Mouse (Mus musculus): ENCODE results near the gene Foxp4.

The Foxp4 gene

DNA sequence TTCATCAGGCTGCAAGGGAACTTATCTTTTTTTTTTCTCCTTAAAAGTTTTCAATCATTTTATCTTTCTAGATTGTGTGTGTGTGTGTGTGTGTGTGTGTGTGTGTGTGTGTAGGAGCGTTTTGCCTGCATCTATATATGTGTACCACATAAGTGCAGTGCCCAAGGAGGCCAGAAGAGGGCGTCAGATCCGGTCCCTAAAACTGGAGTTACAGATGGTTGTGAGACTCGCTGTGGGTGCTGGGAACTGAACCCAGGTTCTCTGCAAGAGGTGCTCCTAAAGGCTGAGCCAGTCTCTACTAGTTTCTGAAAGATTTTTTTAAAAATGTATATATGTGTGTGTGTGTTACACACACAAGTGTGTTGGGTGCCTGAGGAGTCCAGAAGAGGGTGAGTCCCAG is 5.0 kb upstream of the Foxp4 start:
- no peak for DNase-seq

DNA sequence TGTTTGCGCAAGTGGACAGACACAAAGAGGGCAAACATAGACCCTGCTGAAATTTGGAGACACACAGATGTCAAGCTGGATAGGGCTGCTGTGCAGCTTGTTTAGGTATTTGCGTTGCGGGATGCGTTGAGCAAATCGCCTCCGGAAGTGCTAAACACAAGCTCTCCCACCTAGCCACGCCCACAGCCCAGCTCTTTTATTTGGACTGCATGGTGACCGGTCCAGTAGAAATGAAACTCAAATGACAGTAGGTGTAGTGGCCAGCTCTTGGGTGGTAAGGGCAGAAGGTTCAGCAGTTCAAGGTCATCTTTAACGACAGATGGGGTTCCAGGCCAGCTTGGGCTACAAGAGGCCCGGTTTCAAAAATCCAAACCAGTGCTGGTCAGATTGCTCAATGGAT is 1.5 kb upstream of the Foxp4 start:
- no peak for DNase-seq

DNA sequence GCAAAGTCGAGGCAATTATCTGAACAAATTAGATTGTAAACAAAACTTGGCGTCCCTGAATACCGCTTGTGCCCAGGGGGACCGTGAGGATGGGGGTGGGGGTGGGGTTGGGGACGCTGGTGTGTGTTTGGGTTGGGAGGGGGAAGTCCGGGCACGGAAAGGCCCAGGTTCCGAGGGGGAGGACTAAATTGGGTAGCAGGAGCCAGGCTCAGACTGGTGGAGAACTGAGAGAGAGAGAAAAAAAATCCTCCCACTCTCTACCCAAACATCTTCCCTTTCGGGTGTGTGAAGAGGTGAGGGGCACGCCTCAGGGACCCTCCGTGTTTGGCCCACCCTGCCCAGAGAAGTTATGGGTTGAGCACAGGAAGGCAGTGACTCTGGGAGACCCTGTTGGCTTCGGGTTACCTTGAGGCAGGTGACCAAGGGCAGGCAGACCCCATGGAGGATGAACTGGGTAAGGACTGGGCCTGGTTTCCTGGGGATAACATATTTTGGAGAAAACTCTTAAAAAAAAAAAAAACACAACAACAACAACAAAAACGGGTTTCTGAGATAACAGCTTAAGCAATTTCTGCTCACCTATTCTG is 988 bp upstream of the Foxp4 start:
- DNase-seq, result no peak

DNA sequence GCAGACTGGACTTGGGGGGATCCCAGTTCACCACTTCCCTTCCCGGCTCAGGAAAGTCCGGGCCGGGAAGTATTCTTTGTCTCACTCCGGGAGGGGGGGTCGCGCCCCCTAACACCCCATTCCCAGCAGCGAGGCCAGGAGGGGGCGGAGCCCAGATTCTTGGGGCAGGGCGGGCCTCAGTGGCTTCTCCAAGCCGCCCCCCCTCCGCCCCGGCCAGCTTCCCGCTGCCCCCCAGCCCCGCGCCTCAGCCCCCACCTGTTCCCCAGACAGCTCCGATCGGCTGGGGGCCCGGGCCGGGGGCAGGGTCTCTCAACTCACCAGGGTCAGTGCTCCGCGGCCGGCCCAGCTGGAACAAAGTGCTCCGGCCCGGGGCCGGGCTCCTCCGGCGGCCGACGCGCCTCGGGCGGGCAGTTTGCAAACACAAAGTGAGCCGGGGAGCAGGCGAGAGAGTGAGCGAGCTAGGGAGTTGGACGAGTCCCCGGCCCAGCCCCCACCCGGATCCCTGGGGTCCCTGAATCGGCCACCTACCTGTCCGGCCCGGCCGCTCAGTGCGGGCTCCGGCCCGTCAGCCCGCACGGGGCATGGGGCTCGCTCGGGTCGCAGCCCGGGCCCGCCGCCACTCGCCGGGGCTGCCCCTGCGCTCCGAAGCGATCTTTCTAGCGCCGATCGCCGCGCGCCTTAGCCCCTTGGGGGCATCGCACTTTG is 615 bp downstream of the Foxp4 start:
- peak; percentile 53 for DNase-seq

DNA sequence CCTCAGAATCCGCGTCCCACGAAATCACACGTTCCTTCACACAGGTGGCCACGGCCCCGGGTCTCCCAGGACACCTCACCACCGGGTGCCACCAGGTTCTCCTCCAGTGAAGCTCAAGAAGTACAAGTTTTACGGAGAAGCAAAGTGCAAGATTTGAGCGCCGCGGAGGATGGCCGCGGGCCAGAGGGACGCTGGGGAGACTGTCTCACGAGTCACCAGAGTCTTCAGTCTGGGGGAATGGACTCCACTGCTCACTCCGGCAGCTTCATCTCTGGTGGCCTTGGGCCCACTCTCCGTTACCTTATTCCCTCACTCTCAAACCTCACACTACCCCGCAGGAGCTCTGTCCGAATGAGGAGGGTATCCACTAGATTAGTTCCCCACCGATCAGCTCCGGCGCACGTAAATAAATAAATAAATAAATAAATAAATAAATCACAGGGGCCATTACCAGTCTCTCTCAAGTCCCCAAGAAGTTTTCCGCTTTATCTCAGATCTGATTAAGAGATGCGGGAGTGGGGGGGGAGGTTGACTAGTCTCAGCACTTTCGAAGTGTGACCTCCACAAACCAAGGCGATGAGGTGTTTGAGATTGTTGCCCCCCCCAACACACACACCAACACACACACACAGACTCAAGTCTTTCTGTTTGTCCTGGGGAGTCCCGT is 1.3 kb downstream of the Foxp4 start:
- DNase-seq, result peak; percentile 43

DNA sequence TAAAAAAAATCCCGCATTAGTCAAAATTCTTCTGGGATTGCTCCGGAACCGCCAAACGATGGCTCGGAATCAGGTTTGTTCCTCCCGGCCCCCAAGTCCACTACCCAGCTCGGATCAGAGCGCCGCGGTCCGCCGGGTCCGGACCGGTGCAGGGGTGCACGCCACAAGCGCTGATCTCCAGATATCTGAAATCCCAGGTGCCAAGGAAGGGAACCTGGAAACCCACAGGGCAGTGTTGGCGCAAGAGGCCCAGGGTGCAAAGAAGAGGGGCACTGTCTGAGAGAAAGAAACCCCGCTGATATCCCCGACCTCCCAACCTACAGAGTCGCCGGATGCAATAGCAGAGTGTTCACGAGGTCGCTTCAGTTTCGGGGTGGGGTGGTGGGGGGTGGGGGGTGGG is 1.9 kb downstream of the Foxp4 start:
- DNase-seq, result no peak

DNA sequence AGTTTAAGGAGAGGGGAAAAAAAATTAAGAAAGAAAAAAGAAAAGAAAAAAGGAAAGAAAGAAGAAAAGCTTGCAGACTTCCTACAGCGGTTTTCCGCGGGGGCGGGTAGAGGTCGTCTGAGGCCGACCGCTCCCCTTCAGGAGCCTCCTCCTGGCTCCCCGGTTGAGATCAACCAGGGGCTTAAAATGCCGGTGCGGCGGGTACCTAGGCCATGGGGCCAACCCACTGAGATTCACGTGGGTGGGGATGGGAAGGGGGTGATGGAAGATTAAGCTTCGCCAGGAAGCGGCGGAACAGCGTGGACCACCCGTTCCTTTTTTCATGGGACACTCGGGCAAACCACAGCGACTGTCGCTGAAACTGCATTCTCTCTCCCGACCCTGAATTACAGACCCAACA is 2.3 kb downstream of the Foxp4 start:
- DNase-seq, result peak; percentile 66

DNA sequence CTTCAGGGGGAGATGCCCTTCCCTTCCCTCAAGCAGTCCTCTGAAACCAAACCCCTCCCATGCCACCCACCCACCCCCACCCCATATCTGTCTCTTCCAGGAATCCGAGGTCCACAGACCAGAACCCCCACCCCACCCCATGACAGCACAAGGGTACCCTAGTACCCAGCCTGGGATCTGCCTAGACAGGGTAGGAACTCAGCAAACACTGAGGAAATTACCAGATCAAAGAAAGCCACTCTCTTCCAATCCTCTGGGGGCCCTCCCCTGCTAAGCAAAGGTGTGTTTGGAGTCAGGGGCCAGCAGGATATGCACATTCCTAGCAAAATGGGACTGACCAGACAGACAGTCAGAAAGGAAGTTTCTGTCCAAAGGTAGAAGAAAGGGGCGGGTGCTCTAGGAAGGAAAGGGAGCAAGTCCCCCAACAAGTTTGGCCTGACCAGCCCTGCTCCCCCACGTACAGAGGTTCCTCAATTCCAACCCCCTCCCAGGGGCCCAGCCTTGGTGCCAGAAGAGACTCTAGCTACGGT is 3.2 kb downstream of the Foxp4 start:
- no peak for DNase-seq

DNA sequence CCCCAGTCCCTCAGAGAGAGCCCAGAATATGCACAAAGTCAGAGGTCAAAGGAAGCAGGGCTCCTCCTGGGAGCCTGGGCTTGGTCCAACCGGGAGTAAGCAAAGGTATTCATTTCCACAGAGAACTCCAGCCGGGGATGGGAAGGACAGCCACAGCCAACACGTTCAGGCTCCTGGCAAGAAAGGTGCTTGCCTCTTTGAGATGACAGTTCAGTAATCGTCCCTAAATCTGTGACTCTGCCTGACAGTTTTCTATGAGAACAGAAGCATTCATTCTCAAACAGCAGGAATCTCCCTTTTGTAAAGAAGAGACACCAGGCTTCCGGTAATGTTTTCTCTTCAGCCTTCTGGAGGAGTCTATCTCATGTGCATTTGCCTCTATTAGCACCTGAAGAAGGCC is 4.6 kb downstream of the Foxp4 start:
- no peak for DNase-seq

DNA sequence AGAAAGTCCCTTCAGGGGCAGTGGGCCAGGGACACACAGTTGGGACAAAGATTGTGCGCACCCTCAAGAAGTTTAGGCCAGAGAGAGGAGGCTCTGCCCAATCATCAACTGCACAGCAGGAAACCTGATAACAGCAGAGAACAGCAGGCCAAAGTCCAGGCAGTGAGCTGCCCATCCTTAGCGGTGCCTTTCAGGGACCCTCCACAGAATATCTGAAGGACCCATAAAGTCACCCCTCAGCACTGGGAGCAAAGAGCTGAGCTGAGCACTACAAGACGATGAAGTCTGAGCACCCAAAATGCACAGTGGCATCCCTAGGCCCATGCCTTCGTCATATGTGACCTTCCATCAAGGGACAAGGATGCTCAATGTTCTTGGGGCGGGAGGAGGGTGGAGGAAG is 6.5 kb downstream of the Foxp4 start:
- DNase-seq, result no peak

DNA sequence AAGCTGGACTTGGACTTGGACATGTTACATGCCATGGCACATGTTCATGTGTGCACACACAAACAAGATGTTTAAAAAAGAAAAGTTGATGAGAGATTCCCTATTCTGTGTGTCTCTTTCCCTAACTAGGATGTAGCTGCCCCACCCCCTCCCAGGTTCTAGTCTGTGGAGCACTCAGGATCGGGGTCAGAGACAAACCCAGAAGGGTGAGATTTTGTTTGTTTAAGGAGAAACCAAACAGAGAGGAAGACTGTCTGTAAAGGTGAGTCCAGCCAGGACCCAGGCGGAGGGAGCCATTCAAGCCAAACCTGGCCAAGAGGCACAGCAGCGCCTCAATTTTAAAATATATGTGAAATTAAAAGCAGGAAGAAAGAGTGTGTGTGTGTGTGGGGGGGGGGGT is 7.2 kb downstream of the Foxp4 start:
- no peak for DNase-seq

DNA sequence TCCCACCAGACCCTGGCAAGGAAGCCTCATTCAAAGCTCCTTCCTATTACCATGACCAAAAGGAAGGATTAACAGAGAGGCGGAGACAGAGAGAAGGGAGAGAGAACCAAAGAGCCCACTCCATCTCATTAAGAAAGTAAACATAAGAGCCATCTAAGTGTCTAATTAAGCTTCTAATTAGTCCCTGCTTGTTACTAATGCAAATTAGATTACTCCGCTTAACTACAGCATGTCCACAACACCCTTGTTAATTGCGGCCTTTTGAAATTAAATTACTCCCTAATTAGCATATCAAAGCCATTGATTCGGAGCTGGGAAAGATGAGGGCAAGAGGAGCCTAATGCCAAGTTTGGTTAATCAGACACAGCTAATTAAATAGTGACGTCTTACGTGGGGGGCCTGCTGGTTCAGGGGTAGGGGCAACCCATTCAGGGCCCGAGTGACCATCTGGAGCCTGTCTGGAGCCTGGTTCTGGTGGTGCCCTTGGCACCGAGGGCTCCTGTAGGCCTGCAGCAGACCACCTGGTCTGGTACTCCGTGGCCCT is 9.7 kb downstream of the Foxp4 start:
- no peak for DNase-seq

DNA sequence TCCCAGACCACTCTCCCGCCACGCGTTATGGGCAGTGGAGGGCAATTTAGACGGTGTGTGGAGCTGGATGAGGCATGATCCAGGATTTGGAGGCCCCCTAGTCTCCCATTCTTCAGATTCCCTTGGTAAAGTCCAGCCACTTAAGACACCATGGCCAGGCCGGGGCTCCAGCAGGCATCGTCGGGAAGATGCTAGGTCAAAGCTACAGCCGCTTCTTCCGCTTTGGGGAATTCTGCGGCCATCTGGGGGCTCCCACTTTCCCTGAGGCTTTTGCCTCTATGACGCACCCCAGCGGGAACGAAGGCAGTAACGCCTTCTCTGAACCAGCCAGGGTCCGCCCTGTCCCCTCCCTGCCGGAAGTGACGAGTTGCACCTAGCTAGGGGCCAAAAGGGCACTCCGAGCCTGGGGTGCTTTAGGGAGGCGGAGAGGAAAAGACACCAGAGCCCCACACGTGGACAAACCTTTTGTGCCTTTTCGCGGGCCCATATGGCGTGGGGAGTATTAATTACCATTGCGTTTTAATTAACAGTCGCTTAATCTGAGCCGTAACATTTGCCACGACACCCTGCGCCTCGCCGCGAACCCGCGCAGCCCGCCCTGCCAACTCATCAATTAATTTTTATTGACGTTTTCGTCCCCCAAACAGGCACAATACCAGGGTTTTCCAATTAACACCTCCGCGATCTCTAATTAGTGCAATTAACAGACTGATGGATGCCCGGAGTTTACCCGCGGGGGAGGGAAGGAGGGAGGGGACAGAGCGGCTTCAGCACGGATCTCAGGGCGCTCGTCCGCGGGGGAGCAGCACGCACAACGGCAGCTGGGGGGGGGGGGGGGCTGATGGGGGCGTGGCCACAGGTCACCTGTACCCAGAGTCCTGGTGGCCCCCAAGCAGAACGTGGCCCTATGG is 15.1 kb downstream of the Foxp4 start:
- DNase-seq, result peak; percentile 74

DNA sequence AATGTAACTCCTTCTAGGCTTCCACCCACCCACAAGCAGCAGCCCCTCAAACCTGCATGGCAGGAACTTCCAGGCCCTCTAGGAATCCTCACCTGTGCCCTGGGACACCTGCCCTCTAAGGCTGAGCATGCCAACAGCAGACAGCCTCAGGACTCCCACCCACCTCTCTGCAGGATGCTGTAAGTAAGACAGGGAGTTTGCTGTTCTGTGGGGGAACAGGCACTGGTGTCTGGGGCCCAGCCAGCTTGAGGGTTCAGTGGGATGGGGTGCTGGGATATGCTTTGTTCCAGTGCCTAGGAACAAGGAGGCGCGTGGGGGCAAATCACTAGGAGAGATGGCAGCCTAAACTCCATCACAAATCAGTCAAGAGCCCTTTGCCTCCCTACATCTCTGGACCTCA is 16.4 kb downstream of the Foxp4 start:
- DNase-seq, result no peak

DNA sequence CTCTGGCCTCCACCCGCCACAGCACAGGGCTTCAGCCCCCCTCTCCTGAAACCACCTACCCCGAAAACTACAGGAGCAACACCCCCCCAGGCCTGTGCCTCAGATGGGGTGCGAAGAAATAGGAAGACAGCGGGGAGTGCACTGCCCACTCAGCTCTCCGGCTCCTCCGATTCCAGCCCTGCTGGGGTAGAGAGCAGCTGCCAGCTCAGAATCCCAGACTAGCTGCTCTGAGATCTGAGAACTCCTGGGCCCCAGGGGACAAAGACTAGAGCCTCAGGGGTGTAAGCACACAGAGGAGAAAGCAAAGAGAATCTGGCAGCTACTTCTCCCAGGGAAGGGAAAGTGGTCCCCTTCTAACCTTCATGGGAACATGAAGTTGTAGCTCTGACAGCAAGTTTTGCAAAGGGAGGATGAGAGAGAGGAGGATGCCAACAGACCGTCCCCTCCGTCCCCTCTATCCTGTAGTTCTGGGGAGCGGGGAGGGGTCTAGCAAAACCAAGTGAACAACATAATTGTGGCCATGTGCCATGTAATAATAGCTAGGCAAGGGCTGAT is 17.0 kb downstream of the Foxp4 start:
- no peak for DNase-seq

DNA sequence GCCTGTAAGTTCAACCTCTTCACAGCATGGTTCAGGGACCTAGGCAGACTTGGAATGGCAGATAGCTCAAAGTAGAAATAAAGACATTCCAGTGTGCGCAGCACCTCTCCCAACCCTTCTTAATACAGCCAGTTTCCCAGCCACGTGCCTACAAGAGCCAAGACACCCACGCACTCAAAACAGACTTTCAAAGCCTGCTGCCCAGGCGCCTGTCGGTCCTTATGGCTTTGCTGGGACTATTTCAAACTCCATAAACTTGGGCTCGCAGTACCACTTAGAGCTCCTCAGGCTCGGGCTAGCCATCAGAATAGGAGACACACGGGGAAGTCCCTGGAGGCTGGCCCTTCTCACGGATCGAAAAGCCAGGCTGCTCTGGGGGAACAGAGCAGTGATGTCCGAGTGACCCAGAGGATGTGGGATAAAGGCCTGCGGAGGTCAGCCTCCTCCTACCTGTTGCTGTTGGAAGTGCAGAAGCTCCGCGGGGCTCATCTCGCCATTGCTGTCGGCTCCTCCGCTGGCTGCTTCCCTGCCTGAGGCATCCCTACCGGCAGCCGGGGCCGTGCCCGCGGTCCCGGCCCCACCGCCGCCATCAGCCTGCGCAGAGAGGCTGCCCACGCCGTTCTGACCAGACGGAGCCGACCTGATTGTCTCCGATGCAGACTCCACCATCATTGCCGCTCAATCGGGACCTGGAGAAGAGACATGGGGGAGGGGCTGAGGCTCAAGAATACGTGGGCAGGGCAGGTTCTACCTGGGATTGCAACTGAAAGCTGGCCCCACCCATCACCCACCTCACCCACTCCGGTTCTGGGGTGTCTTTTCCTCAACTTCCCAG is 20.4 kb downstream of the Foxp4 start:
- no peak for DNase-seq

DNA sequence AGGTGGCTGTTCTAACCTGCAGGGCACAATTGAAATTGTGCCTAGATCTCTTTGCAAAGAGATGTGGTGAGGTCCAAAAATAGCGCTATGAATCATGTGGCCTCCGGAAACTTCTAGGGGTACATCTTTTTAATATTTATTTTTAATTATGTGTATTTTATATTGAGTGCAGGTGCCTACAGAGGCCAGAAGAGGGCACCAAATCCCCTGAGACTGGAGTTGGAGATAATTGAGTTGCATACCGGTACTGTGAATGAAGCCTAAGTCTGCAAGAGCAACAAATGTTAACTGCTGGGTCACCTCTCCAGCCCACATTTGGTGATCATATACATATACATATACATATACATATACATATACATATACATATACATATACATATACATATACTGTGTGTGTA is 22.7 kb downstream of the Foxp4 start:
- peak; percentile 44 for DNase-seq

DNA sequence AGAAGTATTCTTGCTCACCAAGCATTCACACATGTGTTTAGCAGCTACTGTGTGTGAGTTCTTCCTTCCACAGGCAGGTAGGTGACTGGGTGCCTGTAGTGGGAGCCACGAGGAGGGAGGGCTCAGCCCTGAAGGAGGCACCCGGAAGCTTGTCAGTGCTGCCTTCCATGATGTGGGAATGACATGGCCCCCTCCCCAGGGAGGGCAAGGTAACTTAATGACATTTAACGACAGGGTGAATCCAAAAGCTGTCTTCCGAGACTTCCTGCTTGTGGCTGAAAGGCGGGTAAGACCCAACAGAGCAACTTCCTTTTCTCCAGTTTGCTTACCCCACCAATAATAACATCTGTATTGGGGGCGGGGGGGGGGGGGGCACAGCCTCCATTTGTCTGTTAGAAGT is 23.7 kb downstream of the Foxp4 start:
- DNase-seq, result peak; percentile 46

DNA sequence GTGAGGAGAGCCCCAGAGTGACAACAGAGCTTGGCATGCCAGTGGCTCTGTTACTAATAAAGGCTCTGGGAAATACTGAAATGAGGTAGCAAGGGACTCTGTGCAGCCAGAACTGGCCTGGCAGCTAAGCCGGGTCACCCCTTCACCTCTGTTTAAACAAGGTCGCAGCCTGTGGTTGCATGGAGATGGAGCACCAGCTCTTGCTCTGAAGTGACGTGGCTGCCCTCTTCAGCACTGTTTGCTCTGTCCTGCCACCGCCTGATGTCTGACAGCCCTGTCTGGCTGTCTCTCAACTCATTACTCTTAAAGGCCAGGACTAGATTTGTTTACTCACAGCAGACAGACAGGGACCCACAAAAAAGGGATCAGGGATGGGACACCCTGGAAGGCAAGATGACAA is 25.3 kb downstream of the Foxp4 start:
- no peak for DNase-seq

DNA sequence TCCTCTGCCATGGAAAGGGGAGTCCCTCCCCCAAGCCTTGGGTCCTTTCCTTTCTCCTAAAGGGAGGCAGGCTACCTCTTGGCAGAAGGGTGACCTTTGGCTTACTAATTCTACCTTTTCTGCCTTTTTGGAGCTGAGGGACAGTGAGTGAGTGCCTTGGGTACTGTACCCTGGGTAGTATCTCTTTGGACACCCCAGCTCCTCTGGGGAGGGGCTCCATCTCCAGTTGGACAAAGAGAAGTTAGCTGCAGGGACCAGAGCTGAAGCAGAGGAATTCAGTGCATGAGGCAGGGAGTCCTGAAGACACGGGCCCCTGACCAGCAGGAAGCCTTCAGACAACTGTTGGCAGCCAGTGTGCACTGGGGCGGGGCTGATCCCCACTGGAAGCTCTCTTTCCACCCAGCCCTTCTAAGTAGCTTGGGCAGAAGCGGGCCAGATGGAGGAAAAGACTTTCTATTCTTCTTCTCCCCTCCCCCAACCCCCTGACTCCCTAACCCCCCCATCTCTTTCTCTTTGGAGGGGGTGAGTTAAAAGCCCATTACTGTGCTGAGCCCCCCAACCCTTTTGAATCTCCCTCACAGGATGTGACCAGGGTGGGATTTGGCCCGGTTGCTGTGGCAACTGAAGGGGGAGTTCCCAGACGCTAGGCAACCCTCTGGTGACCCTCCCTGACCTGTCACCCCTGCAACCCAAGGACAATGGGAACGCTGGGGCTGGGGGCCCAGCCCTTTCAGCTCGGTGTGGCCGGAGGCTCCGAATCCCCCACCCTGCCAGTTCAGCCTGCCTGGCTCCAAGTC is 26.3 kb downstream of the Foxp4 start:
- DNase-seq, result no peak

DNA sequence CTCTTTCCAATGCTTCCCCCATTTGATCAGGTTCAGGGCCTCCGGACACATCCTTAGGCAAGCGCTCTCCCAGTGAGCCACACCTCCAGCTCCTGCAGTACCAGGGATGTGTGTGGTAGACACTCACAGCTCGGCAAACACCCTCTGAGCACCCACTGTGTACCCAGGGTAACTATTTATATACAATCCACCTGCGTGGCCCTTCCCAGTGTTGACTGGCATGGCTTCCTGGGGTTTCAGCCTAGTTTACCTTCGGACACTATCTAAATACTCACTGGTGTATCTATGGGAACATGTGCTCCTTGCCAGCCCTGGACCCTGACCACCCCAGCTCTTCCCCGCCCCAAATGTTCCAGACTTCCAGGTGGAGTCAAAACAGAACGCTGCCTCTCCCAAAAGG is 34.7 kb downstream of the Foxp4 start:
- DNase-seq, result no peak

All from thymus, postnatal 25 days (tissue).